13 mouse cellular contexts compared by ENCODE assay signal in the genomic region with DNA sequence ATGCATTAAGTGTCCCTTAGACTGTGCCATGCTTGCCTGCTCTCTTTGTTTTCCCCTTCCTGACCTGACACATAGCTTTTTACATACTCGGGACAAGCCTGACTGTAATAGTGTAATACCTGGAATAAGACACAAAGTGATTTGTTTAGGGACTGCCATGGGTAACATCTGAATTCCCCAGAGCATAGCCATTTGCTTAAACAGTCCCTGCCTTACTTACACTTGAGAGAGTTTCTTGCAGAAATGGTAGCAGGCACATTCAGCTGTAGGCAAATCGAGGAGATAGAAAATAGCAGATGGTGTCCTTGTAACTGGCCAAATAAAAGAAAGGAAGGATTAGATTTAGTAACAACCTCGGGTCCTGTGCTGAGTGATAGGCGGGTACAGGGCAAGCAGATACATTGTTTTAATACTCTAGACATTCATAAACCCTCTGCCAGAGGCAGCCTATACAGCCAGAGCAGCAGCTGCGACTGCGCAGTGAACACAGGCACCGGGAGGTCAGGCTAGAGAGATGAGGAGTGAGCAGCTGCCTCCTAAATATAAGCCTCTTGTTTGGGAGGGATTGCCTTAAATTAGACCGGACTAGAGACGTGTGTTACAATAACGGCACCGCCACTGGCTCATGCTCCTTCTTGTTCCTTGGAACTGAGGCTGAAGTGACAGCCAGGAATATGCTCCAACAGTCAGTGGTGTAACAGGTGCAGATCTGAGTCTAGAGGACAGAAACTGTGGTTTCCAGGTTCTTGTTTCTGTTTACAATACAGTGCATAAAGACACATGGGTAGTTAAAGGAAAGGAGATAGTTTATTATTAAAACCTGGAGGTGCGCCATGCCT. TPM values are rescaled to one million over a fixed set of nuclear protein-coding genes. Genes with fewer than 3 reads are reported as not detected.
DNase-seq lines count a peak whose midpoint lies in the region; ATAC-seq lines count a peak whose summit lies in the region.
"Had no signal": no experiment of that assay in that cellular context is flagged by ENCODE, and none has a peak within 500 bp of the region (broad histone marks: within the 10 kb centered on the region; RNA-seq: fewer than 3 reads in every experiment).

No protein-coding gene starts in this region.

- H3K36me3 ChIP-seq in hindbrain, embryonic 12.5 days = no peaks in the 10 kb centered on the region
- no peaks in the 10 kb centered on the region for H3K36me3 ChIP-seq in hindbrain, embryonic 11.5 days (ENCODE audit: control insufficient read depth, insufficient read depth, low read length)
- no peaks in the 10 kb centered on the region for H3K36me3 ChIP-seq in embryonic facial prominence, embryonic 14.5 days (ENCODE audit: control insufficient read depth, insufficient read depth, low read length)
- no peaks in the 10 kb centered on the region for H3K36me3 ChIP-seq in neural tube, embryonic 13.5 days
- no peaks in the 10 kb centered on the region for H3K36me3 ChIP-seq in liver, embryonic 12.5 days

- ATAC-seq in hindbrain, embryonic 12.5 days (ENCODE audit: low FRiP score) = peak; percentile 61; the same call in 1 of the 2 replicates
- no peak for ATAC-seq in hindbrain, embryonic 11.5 days (ENCODE audit: low FRiP score)
- peak; percentile 84 for ATAC-seq in embryonic facial prominence, embryonic 14.5 days (ENCODE audit: low read depth)
- peak; percentile 82 for ATAC-seq in neural tube, embryonic 13.5 days (ENCODE audit: low read depth)
- no peak for ATAC-seq in liver, embryonic 12.5 days

- H3K4me2 ChIP-seq in hindbrain, embryonic 12.5 days (replicated peaks) = no peak overlapping the region
- H3K4me2 ChIP-seq in hindbrain, embryonic 11.5 days (replicated peaks; ENCODE audit: low read depth, low read length) = no peak overlapping the region
- no peak overlapping the region for H3K4me2 ChIP-seq in embryonic facial prominence, embryonic 14.5 days (ENCODE audit: low read depth, low read length)
- peak overlapping the region; percentile 22; the same call in 1 of the 2 replicates for H3K4me2 ChIP-seq in neural tube, embryonic 13.5 days
- no peak overlapping the region for H3K4me2 ChIP-seq in liver, embryonic 12.5 days
- H3K4me2 ChIP-seq: lung, embryonic 14.5 days had no signal

- H3K9ac ChIP-seq in hindbrain, embryonic 12.5 days = no peak overlapping the region
- no peak overlapping the region for H3K9ac ChIP-seq in hindbrain, embryonic 11.5 days (ENCODE audit: low read depth, low read length)
- no peak overlapping the region for H3K9ac ChIP-seq in embryonic facial prominence, embryonic 14.5 days (ENCODE audit: low read depth, low read length)
- no peak overlapping the region for H3K9ac ChIP-seq in neural tube, embryonic 13.5 days
- no peak overlapping the region for H3K9ac ChIP-seq in liver, embryonic 12.5 days
- H3K9ac ChIP-seq: lung, embryonic 14.5 days had no signal

- H3K27ac ChIP-seq in hindbrain, embryonic 12.5 days = no peak overlapping the region
- H3K27ac ChIP-seq in hindbrain, embryonic 11.5 days (ENCODE audit: low read depth, low read length) = no peak overlapping the region
- H3K27ac ChIP-seq in embryonic facial prominence, embryonic 14.5 days (replicated peaks; ENCODE audit: low read depth, low read length) = peak overlapping the region; percentile 28; the same call in 1 of the 2 replicates
- H3K27ac ChIP-seq in neural tube, embryonic 13.5 days (replicated peaks) = peak overlapping the region; percentile 52
- no peak overlapping the region for H3K27ac ChIP-seq in liver, embryonic 12.5 days
- H3K27ac ChIP-seq: stomach, postnatal 0 days had no signal

- no peaks in the 10 kb centered on the region for H3K27me3 ChIP-seq in hindbrain, embryonic 12.5 days
- H3K27me3 ChIP-seq in hindbrain, embryonic 11.5 days (ENCODE audit: control insufficient read depth, insufficient read depth, low read length) = no peaks in the 10 kb centered on the region
- H3K27me3 ChIP-seq in embryonic facial prominence, embryonic 14.5 days (replicated peaks; ENCODE audit: control insufficient read depth, insufficient read depth, low read length) = no peaks in the 10 kb centered on the region
- no peaks in the 10 kb centered on the region for H3K27me3 ChIP-seq in neural tube, embryonic 13.5 days
- no peaks in the 10 kb centered on the region for H3K27me3 ChIP-seq in liver, embryonic 12.5 days (replicated peaks)

- DNase-seq in hindbrain, embryonic 11.5 days (ENCODE audit: low spot score) = no peak
- peak; percentile 79 for DNase-seq in embryonic facial prominence, embryonic 14.5 days (ENCODE audit: low spot score)
- DNase-seq in gastrocnemius, postnatal 25 days = peak; percentile 52
- DNase-seq in frontal cortex, postnatal 14 days (ENCODE audit: low spot score in 2 of 2) = no peak
- DNase-seq in MN1 (ENCODE audit: low spot score) = no peak
- DNase-seq: cerebellum, adult 2 months; heart, postnatal 36 days; kidney, postnatal 36 days; lung, embryonic 14.5 days had no signal

- WGBS in hindbrain, embryonic 12.5 days = 59% methylated on average over 12 of the region's 12 CpGs
- WGBS in hindbrain, embryonic 11.5 days = 79% methylated on average over 12 of the region's 12 CpGs
- 64% methylated on average over 12 of the region's 12 CpGs for WGBS in embryonic facial prominence, embryonic 14.5 days
- 42% methylated on average over 12 of the region's 12 CpGs for WGBS in neural tube, embryonic 13.5 days
- WGBS in liver, embryonic 12.5 days (ENCODE audit: insufficient replicate concordance) = 68% methylated on average over 12 of the region's 12 CpGs

- no peaks in the 10 kb centered on the region for H3K9me3 ChIP-seq in hindbrain, embryonic 12.5 days (replicated peaks)
- no peaks in the 10 kb centered on the region for H3K9me3 ChIP-seq in hindbrain, embryonic 11.5 days (ENCODE audit: control insufficient read depth, low read length)
- H3K9me3 ChIP-seq in embryonic facial prominence, embryonic 14.5 days (ENCODE audit: control insufficient read depth, low read length) = no peaks in the 10 kb centered on the region
- H3K9me3 ChIP-seq in neural tube, embryonic 13.5 days = no peaks in the 10 kb centered on the region
- no peaks in the 10 kb centered on the region for H3K9me3 ChIP-seq in liver, embryonic 12.5 days (replicated peaks)

- H3K4me3 ChIP-seq in hindbrain, embryonic 12.5 days = no peak overlapping the region
- no peak overlapping the region for H3K4me3 ChIP-seq in hindbrain, embryonic 11.5 days (ENCODE audit: low read depth, low read length)
- no peak overlapping the region for H3K4me3 ChIP-seq in embryonic facial prominence, embryonic 14.5 days (ENCODE audit: low read depth, low read length)
- H3K4me3 ChIP-seq in neural tube, embryonic 13.5 days = no peak overlapping the region
- H3K4me3 ChIP-seq in liver, embryonic 12.5 days = no peak overlapping the region

- no peaks in the 10 kb centered on the region for H3K4me1 ChIP-seq in hindbrain, embryonic 12.5 days
- no peaks in the 10 kb centered on the region for H3K4me1 ChIP-seq in hindbrain, embryonic 11.5 days (replicated peaks; ENCODE audit: control insufficient read depth, insufficient read depth, low read length)
- no peaks in the 10 kb centered on the region for H3K4me1 ChIP-seq in embryonic facial prominence, embryonic 14.5 days (ENCODE audit: control insufficient read depth, insufficient read depth, low read length)
- H3K4me1 ChIP-seq in neural tube, embryonic 13.5 days (replicated peaks) = peaks cover 12% of the 10 kb centered on the region
- H3K4me1 ChIP-seq in liver, embryonic 12.5 days = no peaks in the 10 kb centered on the region

RNA-seq across cellular contexts. Expression of gene Vwa3b, which starts 55.2 kb away (rescaled TPM):
- polyA plus RNA-seq in hindbrain, embryonic 12.5 days (2016; fragmentation: Nextera tagmentation; extraction: Ambion mirVana) = 0.96 and 2.7 TPM in 2 replicates
- 0.80 TPM in 2 replicates for polyA plus RNA-seq in hindbrain, embryonic 11.5 days (2014; fragmentation: Nextera tagmentation; extraction: Ambion mirVana)
- polyA plus RNA-seq in embryonic facial prominence, embryonic 14.5 days (2014; fragmentation: Nextera tagmentation; extraction: Ambion mirVana) = 2.0 and 2.3 TPM in 2 replicates
- total RNA-seq in gastrocnemius, postnatal 25 days (2021) = 10 to 100 TPM; 34.6 to 57.2 TPM
- polyA plus RNA-seq in neural tube, embryonic 13.5 days (2015; fragmentation: Nextera tagmentation; extraction: Ambion mirVana) = 0.52 TPM in 1 of 2 replicates, not detected in the other
- not detected in 2 replicates for polyA plus RNA-seq in liver, embryonic 12.5 days (2016; fragmentation: Nextera tagmentation; extraction: Ambion mirVana)
- polyA plus RNA-seq: lung, embryonic 14.5 days had no signal

Comparison
In these comparisons a context has a peak if more than half of its experiments do, and no peak if none do; other contexts are left out.
1. ATAC-seq: peak in hindbrain, embryonic 12.5 days (single experiment), embryonic facial prominence, embryonic 14.5 days (single experiment) and neural tube, embryonic 13.5 days (single experiment); none in hindbrain, embryonic 11.5 days (single experiment) and liver, embryonic 12.5 days (single experiment).
2. H3K27ac ChIP-seq: peak in embryonic facial prominence, embryonic 14.5 days (single experiment) and neural tube, embryonic 13.5 days (single experiment); none in hindbrain, embryonic 12.5 days (single experiment), hindbrain, embryonic 11.5 days (single experiment) and liver, embryonic 12.5 days (single experiment).
3. DNase-seq: peak in embryonic facial prominence, embryonic 14.5 days (single experiment) and gastrocnemius, postnatal 25 days (single experiment); none in hindbrain, embryonic 11.5 days (single experiment), frontal cortex, postnatal 14 days (0 of 2) and MN1 (single experiment).